Mouse (Mus musculus) limb, embryonic 13.5 days (tissue): ENCODE measurements around the gene Rfng. TPM values are rescaled to one million over a fixed set of nuclear protein-coding genes. Genes with fewer than 3 reads are reported as not detected.
A peak's percentile ranks its signal among the peaks of the same experiment; 100 is the strongest.
"Not testable (repeated sequence)": the region's sequence is repeated elsewhere in the genome, so short reads cannot be mapped to it uniquely, and the experiment has no call there.

Source experiments
- ATAC-seq: fragments of 200-750 bp; cut with Nextera tagmentation; 2 replicates; pipeline ENCODE4 v1.8.0; 2017; ENCODE audit warnings: low read depth, moderate number of reproducible peaks, moderate TSS enrichment; ENCODE audit not compliant: low FRiP score
- H3K27ac ChIP-seq: fragments of 300-500 bp; sonication (generic); 2 replicates; pipeline ENCODE4 v1.5.1; 2015; ENCODE audit warnings: inconsistent platforms, mild to moderate bottlenecking, moderate library complexity
- H3K27me3 ChIP-seq: fragments of 300-500 bp; sonication (generic); 2 replicates; pipeline ENCODE4 v1.6.1; 2015; ENCODE audit warnings: mild to moderate bottlenecking, inconsistent platforms
- H3K36me3 ChIP-seq: fragments of 300-500 bp; sonication (generic); 2 replicates; pipeline ENCODE4 v1.6.1; 2015; ENCODE audit warnings: inconsistent platforms, mild to moderate bottlenecking, moderate library complexity
- H3K4me1 ChIP-seq: fragments of 300-500 bp; sonication (generic); 2 replicates; pipeline ENCODE4 v1.6.1; 2015; ENCODE audit warnings: inconsistent platforms
- H3K4me2 ChIP-seq: fragments of 300-500 bp; sonication (generic); replicated peaks from 2 replicates; pipeline ENCODE4 v1.6.1; 2015; ENCODE audit warnings: inconsistent platforms, mild to moderate bottlenecking, moderate library complexity
- H3K4me3 ChIP-seq: fragments of 300-500 bp; sonication (generic); 2 replicates; pipeline ENCODE4 v1.5.1; 2015; ENCODE audit warnings: moderate library complexity, mild to moderate bottlenecking, inconsistent platforms
- H3K9ac ChIP-seq: fragments of 300-500 bp; sonication (generic); 2 replicates; pipeline ENCODE4 v1.6.1; 2015; ENCODE audit warnings: mild to moderate bottlenecking, inconsistent platforms
- H3K9me3 ChIP-seq: fragments of 300-500 bp; sonication (generic); 2 replicates; pipeline ENCODE4 v1.6.1; 2016; ENCODE audit warnings: inconsistent platforms
- WGBS: fragments of 180-500 bp; shearing (Covaris S2); methylation state at CpG from one replicate; pipeline ENCODE4 v1.1.7; 2015; 5-methylcytosine and 5-hydroxymethylcytosine counted together
- polyA plus RNA-seq: library from polyadenylated mRNA; unstranded; fragments of >200 nt; fragmentation: Nextera tagmentation; extraction: Ambion mirVana; gene quantifications from 2 replicates; pipeline ENCODE4 v1.2.1, GENCODE M21; 2015

Rfng gene
- polyA plus RNA-seq, 1 experiment from 2014 or later: 48.4 TPM

DNA sequence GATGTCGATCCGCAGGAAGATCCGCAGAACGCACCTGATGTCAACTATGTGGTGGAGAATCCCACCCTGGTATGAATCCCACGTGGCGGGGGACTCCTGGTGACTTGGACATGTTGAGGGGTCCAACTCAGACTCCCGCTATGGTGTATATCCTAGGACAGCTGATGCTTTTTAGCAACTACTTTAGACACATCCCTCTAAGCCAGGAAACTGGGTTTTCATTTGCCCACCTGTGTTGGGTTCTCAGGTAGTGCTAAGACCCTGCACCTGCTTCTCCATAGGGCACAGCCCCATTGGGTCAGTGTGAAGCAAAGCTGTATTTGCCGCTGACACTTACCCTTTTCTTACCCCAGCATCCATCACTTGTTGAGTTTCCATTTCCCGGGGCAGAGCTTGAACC is 1.1 kb upstream of the Rfng start:
- Histone ChIP-seq H3K27me3 (no peaks in the 10 kb centered on the region), H3K27ac (no peak overlapping the region), H3K9me3 (no peaks in the 10 kb centered on the region), H3K9ac (peak overlapping the region; percentile 96), H3K4me1 (peaks cover 29% of the 10 kb centered on the region), H3K4me2 (peak overlapping the region; percentile 99), H3K4me3 (peak overlapping the region; percentile 99), H3K36me3 (peaks cover 66% of the 10 kb centered on the region)
- no peak for ATAC-seq
- WGBS: 38% methylated on average over 9 of the region's 9 CpGs

DNA sequence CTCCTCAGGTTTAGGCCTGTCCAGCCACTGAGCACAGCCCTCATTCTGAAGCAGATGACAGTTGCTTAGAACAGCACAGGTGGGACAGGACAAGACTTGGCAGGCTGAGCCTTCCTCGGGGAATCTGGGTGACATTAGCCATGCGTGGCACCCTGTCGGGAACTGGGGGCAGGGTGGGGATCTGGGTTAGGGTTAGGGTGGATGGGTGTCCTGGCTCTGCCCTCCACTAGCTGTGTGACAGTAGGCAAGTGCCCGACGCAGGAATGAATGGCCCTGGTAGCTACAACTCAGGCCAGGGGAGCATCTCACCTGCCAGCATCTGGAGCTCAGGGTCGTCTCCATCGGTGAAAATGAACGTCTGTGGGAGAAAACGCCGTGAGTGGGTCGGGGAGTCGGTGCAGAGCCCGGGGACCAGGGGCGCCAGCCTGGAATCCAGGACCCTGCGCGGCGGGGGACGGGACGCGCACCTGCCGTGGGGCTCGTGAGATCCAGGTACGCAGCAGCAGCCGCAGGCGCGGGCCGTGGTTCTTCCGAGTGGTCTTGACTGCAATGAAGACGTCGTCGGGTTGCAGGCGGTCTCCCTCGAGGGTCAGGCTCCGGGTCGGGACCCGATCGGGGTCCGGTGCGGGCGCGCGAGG is 462 bp downstream of the Rfng start:
- 2% methylated on average over 42 of the region's 42 CpGs for WGBS
- Histone ChIP-seq H3K27me3 (no peaks in the 10 kb centered on the region), H3K4me2 (peak overlapping the region; percentile 99), H3K27ac (peak overlapping the region; percentile 72; the same call in 1 of the 2 replicates), H3K4me3 (peak overlapping the region; percentile 99), H3K4me1 (peaks cover 29% of the 10 kb centered on the region), H3K9ac (peak overlapping the region; percentile 96), H3K9me3 (no peaks in the 10 kb centered on the region), H3K36me3 (peaks cover 54% of the 10 kb centered on the region)
- peak; percentile 17; the same call in 1 of the 2 replicates for ATAC-seq

DNA sequence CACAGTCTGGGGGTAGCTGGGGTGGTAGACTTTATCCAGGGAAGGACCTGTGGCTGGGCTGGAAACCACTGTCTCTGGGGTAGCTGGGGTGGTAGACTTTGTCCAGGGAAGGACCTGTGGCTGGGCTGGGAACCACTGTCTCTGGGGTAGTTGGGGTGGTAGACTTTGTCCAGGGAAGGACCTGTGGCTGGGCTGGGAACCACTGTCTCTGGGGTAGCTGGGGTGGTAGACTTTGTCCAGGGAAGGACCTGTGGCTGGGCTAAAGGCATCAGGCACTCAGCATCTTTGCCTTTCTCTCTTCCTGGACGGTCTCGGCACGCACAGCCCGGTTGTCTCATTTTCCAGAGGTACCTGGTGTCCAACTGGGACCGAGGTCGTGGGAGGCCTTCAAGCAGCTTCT is 2.6 kb downstream of the Rfng start:
- peaks cover 32% of the 10 kb centered on the region for H3K36me3 ChIP-seq
- not testable (repeated sequence) for H3K9me3 ChIP-seq, H3K4me3 ChIP-seq, H3K4me2 ChIP-seq, H3K9ac ChIP-seq, H3K27me3 ChIP-seq, H3K27ac ChIP-seq, ATAC-seq
- WGBS: 91% methylated on average over 6 of the region's 6 CpGs
- H3K4me1 ChIP-seq: peaks cover 29% of the 10 kb centered on the region

GRCm38 (mm10) chr11:120779876-120780275 is 4.1 kb downstream of the Rfng start:
- Histone ChIP-seq H3K27me3 (no peaks in the 10 kb centered on the region), H3K9ac (no peak overlapping the region), H3K27ac (no peak overlapping the region), H3K4me2 (no peak overlapping the region), H3K36me3 (peaks cover 25% of the 10 kb centered on the region), H3K4me3 (no peak overlapping the region), H3K4me1 (peaks cover 25% of the 10 kb centered on the region), H3K9me3 (no peaks in the 10 kb centered on the region)
- ATAC-seq: no peak
- WGBS: 85% methylated on average over 1 of the region's 1 CpGs

DNA sequence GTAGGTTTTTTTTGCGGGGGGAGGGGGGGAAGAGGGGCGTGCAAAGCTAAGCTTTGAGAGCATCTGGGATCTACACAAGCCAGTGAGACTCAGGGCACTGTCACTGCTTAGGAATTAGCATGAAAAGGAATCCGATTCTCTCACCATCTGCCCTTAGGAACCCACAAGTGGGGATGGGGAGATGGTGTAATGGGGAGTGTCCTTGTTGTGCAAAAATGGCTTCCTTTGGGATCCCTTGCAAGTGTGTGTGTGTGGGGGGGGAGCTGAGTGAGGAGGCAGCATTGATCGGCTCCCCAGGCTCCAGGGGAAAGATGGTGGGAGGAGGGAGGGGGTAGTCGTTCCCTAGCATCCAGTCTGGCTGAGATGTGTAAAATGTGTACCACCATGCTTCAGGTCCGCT is 6.9 kb downstream of the Rfng start:
- 30% methylated on average over 6 of the region's 6 CpGs for WGBS
- H3K4me3 ChIP-seq: no peak overlapping the region

DNA sequence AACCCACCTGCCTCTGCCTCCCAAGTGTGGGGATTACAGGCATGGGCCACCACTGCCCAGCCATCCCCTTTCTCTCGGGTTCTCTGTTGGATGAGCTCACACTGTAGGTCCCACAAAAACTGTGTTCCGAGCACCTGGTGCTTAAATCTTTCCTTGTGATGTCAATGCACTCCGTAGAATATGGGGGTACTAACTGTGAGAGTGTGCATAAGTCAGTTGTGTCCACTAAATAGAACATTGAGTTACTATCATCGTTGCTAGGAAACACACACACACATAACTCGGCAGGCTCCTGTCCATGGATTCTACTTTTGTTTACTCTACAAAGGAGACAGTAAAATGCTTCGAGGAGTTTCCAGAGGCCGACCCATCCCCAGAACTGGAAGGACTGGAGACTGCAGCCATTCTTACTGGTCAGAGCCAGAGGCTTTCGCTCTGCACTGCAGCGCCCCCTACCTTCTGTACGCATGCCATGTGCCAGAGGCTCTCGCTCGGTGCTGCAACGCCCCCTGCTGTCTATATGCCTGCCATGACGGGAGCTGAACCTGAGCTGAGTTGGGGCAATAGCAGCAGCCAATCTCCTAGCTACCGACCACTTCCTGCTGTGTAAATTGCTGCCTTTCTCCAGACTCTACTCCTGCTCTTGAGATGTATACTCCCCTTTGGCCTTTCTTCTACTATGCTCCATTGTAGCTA is 8.1 kb downstream of the Rfng start:
- no peak overlapping the region for H3K4me3 ChIP-seq
- H3K9me3 ChIP-seq: no peaks in the 10 kb centered on the region
- ATAC-seq: peak; percentile 79
- no peak overlapping the region for H3K4me2 ChIP-seq
- peaks cover 9% of the 10 kb centered on the region for H3K36me3 ChIP-seq
- H3K4me1 ChIP-seq: 0 out of 2 replicates have a peak, but pooled peaks cover 8% of the 10 kb centered on the region
- H3K27me3 ChIP-seq: no peaks in the 10 kb centered on the region
- no peak overlapping the region for H3K27ac ChIP-seq
- 31% methylated on average over 15 of the region's 15 CpGs for WGBS
- H3K9ac ChIP-seq: no peak overlapping the region

More for the DNA sequence above, 6.9 kb downstream of the Rfng start:
- H3K36me3 ChIP-seq: peaks cover 17% of the 10 kb centered on the region
- H3K27me3 ChIP-seq: no peaks in the 10 kb centered on the region
- ATAC-seq: no peak
- no peak overlapping the region for H3K27ac ChIP-seq
- peak overlapping the region; percentile 31 for H3K9ac ChIP-seq
- no peak overlapping the region for H3K4me2 ChIP-seq
- 0 out of 2 replicates have a peak, but pooled peaks cover 8% of the 10 kb centered on the region for H3K4me1 ChIP-seq
- H3K9me3 ChIP-seq: no peaks in the 10 kb centered on the region

GRCm38 (mm10) chr11:120773463-120774190 is 10.4 kb downstream of the Rfng start:
- 0 out of 2 replicates have a peak, but pooled peaks cover 8% of the 10 kb centered on the region for H3K4me1 ChIP-seq
- H3K27ac ChIP-seq: no peak overlapping the region
- no peak overlapping the region for H3K4me3 ChIP-seq
- no peak overlapping the region for H3K4me2 ChIP-seq
- no peaks in the 10 kb centered on the region for H3K27me3 ChIP-seq
- no peaks in the 10 kb centered on the region for H3K9me3 ChIP-seq
- no peak for ATAC-seq
- H3K9ac ChIP-seq: no peak overlapping the region
- no peaks in the 10 kb centered on the region for H3K36me3 ChIP-seq
- 86% methylated on average over 7 of the region's 7 CpGs for WGBS

GRCm38 (mm10) chr11:120772749-120773148 is 11.3 kb downstream of the Rfng start:
- whole genome bisulfite sequencing: 79% methylated on average over 3 of the region's 3 CpGs
- no peak for ATAC-seq

GRCm38 (mm10) chr11:120768206-120768605 is 15.8 kb downstream of the Rfng start:
- Histone ChIP-seq H3K9ac (no peak overlapping the region), H3K4me2 (no peak overlapping the region), H3K36me3 (no peaks in the 10 kb centered on the region), H3K9me3 (no peaks in the 10 kb centered on the region), H3K27me3 (peaks cover 7% of the 10 kb centered on the region; the same call in 1 of the 2 replicates), H3K27ac (no peak overlapping the region), H3K4me3 (no peak overlapping the region), H3K4me1 (no peaks in the 10 kb centered on the region)
- ATAC-seq: no peak
- WGBS: 77% methylated on average over 1 of the region's 1 CpGs

More at GRCm38 (mm10) chr11:120772749-120773148, 11.3 kb downstream of the Rfng start:
- H3K4me3 ChIP-seq: no peak overlapping the region
- H3K9ac ChIP-seq: no peak overlapping the region
- H3K27ac ChIP-seq: no peak overlapping the region
- 0 out of 2 replicates have a peak, but pooled peaks cover 3% of the 10 kb centered on the region for H3K27me3 ChIP-seq
- no peaks in the 10 kb centered on the region for H3K9me3 ChIP-seq
- no peak overlapping the region for H3K4me2 ChIP-seq
- 0 out of 2 replicates have a peak, but pooled peaks cover 8% of the 10 kb centered on the region for H3K4me1 ChIP-seq
- no peaks in the 10 kb centered on the region for H3K36me3 ChIP-seq

GRCm38 (mm10) chr11:120767023-120767422 is 17.0 kb downstream of the Rfng start:
- H3K4me3 ChIP-seq, H3K9me3 ChIP-seq, H3K27ac ChIP-seq, H3K4me1 ChIP-seq, ATAC-seq, H3K9ac ChIP-seq, H3K36me3 ChIP-seq, H3K4me2 ChIP-seq: not testable (repeated sequence)
- 67% methylated on average over 4 of the region's 7 CpGs for WGBS
- H3K27me3 ChIP-seq: peaks cover 12% of the 10 kb centered on the region

DNA sequence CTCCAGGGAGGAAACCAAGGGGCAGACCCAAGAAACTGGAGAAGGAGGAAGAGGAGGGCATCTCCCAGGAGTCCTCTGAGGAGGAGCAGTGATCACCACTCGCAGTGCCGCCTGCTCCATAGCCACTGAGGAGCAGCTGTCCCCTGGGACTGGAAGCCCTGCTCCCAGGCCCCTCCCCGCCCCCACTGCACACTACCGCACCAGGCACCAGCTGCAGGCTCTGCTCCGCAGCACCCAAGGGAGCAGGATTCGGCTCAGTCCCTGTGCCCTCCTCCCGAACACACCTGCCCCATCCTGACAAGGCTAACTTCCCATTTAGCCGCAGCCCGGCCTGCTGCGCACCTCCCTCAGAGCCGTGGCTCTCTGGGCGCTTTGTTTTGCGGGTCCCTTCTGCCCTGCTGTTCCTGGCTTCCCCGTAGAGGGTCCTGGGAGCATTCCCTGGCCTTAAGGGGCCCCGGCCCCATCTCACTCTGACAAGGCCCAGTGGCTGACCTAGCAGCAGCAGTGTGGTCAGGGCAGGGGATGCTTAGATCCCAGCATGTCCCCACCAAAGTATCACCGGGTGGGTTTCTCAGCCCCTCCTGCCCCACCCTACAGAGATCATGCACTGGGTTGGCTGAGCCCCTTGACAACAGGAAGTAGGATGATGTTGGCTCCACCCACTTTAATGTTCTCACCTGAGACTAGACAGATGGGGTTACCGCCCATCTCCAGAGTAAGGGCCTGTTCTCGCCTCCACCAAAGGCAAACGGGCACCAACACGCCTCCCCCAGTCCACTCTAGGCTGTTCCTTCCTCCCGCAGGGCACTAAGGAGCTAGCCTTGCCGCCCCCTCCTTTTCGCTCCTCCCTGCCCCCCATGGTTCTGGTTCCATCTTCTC is 20.6 kb downstream of the Rfng start:
- ATAC-seq: peak; percentile 28; the same call in 1 of the 2 replicates
- not testable (repeated sequence) for H3K36me3 ChIP-seq, H3K27ac ChIP-seq, H3K4me1 ChIP-seq, H3K4me3 ChIP-seq, H3K9ac ChIP-seq
- H3K9me3 ChIP-seq: peaks cover 10% of the 10 kb centered on the region; the same call in 1 of the 2 replicates
- peaks cover 17% of the 10 kb centered on the region for H3K27me3 ChIP-seq
- H3K4me2 ChIP-seq: peak overlapping the region; percentile 41
- WGBS: 8% methylated on average over 4 of the region's 23 CpGs
